Mouse (Mus musculus): ENCODE data around the gene Rad51b.
A peak's percentile ranks its signal among the peaks of the same experiment; 100 is the strongest.

The Rad51b gene

DNA sequence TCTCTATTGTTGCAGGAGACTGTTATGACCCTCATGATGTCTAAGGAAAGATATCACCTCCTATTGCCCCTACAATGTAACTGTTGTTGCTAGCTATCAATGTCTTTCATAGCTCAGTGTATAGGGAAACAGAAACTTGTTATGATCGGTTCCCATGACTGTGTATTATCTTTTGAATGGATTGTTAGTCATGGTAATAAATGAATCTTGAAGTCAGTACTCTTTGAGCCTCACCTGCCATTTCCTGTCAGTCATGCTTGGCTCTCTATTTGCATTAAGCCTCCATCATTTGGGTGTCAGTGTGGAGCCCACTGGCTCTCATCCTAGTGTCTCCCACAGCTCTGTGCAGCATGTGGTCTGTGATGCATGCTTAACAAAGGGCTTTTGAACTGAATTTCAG, 326.2 kb downstream of the Rad51b start:
- DNase-seq: no peak

DNA sequence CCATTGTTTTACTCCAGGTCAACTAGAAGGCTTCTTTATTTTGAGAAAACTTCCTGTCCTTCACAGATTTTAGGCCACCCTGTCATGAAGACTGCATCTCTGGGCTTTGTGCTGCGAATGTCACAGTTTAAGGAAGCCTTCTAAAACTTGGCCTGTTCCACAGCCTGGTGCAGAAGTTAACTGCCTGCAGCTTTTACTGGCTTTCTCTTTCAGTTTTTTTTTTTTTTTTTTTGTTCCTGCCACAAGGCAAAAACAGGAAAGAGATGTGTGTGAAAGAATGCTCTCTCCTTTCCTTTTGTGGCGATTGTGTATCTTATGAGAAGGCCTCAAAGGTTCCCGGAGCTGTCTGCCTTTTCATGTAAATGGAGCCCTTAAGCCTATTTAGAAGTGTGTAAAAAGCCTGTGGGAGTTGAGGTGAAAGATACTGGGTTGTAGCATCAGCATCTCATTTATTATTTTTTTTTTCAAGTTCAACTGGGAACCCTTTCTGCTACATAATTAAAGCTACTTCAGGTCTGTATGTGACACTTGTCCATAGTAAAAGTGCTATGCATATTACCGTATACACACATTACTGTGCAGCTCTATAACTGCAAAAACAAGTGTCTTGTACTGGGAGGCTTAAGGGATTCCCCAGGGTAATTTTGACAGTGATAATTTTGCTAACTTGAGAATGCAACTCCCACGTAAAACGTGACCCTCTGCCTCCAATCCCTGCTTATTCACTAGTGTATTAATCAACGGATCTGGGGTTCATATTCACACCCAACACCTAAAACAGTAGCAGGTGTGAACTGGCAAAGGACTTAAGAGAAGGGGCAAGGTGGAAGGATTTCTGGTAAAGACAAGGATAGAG, 328.8 kb downstream of the Rad51b start:
- DNase-seq: no peak

DNA sequence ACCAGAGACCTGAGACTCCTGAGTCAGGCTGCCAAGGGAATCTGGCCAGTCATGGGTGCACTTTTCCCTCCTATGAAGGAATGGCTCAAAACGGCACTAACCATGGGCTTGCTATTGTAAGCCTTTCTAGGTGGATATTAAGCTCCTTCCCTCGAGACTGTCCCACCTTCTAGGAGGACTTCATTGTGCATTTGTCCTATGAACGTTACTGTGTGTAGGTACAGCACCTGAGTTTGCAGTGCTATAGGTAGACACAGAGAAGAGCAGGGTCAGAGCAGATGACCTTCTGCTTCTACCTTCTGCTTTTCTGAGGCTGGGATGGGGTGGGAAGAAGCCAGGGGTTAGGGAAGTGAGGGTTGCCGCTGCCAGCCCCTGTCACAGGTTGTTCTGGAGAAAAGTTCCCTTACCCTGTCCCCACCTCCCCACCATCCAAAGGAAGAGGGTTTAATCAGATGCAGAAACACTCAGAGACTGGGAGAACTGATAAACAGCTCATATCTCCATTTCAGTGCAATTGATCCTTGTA, 329.5 kb downstream of the Rad51b start:
- DNase-seq: no peak

DNA sequence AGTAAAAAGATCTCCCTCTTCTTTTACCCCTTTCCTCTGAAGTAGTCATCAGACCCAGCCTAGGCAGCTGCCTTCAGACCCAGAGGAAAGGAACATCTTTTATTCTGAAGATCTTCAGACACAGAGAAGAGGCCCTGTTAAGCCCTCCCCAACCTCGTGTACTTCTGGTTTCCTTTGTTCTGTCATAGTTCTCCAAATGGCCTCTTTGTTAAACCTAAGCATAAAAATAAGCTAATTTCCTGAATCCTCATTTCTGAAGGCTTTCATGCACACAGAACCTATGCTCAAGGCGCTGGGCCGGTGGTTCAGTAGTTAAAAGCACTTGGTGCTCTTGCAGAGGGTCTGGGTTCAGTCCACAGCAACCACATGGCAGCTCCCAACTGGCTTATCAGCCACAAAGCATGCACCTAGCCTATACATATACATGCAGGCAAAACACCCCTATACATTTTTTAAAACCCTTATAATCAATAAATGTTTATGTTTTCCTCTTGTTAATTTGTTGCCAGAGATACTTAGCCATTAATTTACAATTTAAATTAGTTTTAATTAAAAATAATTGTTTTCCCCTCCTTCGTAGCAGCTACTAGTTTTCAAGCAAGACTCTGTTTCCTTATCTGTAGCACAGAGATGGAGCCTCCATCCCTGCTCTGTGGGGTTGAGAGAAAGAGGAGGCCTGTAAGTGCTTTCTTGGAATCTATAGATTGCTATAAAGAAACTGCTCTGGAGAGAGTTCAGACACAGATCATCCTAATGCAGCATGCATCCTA, 330.5 kb downstream of the Rad51b start:
- DNase-seq: no peak

DNA sequence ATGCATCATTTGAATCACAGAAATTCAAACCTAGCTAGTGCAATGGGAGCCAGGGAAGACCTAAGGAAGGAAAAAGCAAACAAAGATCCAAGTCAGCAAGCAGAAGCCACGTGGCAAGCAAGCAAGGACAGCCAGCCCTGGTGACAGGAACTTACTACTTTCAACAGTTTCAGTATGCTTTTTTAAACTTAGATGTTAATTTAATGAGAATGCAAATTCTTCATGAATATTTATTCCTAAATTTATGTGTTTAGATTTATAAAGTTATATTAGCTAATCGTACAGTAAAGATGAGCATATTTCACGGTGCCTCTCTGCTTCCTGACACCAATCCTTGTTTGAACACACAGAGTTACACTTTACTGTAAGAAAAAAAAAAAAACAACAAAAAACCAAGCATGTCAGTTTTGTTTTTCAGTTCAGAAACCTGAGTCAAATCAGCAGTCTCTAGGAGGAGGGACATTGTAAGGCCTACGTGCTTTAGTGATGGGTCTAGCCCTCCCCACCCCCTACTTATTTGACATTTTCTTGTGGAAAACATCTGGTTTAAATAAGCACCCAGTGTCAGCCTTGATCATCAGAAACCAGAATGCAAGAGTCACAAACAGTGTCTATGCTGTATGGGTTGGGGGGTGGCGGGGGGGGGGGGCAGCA, 331.2 kb downstream of the Rad51b start:
- no peak for DNase-seq

DNA sequence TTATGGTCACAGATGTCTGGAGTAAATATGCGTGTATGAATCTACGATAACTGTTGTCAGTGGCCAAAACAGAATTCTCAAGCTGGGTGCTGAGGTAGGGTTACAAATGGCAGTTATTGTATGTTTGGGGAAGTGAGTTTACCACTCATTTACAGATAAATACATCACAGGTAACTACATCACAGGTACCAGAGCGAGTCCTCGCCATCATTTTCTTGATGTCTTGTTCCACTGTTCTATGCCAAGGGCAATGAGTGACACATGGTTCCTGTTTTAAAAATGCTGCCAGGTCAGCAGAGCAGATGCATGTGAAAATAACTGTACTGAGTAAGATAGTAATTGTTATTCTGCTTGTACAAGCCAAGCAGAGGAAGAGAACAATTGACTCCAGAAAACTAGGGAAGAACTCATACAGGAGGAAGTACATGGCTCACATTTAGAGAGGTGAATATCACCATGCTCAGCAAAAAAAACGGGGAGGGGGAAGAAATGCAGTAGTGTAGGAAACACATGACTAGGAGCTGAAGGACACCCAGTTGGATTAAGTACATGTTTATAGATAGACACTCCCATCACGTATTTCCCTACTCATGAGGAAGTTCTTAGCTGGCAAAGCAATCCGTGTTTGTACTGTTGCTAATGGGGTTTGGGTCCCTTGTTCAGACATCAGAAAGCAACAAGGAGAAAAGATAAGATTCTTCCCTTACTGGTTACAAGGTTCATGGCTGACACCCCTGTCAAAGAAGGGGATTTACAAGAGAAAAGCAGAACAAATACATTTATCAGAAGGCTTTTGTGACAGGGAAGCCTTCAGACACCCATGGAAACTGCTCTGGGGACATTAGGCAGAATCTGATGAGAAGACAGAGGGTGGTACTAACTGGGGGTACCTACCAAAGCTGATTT, 333.1 kb downstream of the Rad51b start:
- no peak for DNase-seq

DNA sequence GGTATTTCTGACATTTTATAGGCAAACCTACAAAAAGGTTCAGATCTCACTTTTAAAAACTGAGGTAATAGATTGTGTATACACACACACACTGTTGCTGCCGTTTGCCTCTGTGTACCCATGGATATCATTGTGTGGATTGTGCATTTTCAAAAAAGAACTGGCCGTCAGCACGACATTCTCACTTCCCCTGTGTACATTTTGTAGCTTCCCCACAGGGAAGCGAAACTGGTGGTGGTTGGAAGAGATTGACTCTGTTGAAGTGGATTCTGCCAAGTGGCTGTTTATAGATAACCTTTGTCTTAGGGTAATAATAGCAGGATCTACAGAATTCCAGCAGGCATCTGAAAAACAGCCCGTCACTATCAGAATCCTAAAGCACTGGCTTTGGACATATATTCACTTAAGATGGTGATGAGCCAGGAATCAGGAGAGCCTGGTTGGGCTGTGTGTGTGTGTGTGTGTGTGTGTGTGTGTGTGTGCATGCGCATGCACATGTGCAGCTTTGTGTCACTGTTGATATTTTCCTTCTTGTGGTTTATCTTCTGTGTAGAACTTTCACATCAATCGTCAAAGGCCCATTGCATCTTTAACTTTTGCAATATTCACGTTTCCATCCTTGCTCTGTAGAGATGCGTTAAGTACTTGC, 336.5 kb downstream of the Rad51b start:
- no peak for DNase-seq

DNA sequence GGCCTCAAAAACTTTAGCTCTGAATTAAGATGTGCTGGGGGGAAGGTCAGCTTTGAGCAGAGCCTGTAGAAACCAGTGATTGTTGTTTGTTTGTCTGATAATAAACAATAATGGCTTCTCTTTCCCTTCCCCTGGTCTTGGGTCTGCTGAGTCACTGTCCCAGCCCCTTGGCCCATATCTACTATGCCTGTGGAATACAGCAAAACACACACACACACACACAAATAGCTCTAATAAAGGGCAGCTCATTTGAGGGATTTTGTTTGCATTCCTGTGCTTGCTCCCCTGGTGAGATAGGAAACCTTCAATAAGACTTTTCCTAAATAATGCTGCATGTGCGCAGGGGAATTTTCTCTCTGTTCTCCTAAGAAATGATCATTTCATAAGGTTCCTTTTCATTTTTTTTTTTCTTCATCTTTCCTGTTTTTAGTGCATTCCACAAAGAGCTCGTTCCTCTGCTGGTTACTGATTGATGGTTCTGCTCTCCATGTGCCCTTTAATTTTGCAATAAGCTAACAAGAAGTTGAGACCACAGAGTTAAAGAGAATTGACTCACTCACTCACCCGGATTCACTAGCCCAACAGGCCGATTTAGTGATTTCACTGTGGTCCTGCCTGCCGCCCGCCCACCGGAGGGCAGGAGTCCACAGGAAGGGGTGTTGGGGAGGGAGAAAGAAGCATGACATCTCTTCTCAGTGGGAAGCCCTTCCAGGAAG, 344.6 kb downstream of the Rad51b start:
- peak in 1 of 2 experiments; percentile 31 for DNase-seq

DNA sequence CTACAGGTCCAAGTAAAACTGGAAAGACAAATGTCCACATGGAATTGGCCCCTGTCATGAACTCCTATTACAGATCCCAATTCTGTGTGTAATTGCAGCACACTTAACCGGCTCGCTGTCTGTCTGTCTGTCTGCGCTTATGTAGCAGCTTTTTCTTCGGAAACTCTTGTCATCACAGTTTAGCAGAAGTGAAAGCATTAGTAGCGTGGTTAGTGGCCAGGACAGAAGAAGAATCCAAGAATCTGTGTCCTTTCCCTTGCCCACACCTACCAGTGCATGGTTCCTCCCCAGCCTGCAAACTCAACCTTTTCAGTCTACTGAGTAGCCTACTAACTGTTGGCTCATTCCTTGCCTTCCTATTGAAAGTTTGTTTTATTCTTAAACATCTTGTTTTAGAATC, 345.6 kb downstream of the Rad51b start:
- DNase-seq: no peak

DNA sequence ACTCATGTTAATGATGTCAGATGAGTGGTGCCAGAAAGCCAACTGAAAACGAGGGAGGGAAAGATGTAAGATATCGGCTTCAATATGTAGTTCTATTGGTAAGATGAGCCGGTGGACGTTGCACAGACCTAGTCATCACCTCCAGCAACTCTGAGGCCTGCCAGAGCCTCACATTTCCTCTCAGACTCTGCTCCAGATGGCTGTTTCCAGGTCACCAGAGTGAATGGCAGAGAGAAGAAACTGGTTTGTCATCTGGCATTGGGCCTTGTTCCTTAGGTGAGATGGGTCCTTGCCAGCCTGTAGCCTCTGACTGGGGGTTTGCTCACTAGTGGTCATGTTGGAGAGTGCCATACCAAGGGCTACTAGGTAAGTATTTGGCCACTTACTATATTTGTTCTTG, 348.6 kb downstream of the Rad51b start:
- DNase-seq: peak; percentile 71 to 75

DNA sequence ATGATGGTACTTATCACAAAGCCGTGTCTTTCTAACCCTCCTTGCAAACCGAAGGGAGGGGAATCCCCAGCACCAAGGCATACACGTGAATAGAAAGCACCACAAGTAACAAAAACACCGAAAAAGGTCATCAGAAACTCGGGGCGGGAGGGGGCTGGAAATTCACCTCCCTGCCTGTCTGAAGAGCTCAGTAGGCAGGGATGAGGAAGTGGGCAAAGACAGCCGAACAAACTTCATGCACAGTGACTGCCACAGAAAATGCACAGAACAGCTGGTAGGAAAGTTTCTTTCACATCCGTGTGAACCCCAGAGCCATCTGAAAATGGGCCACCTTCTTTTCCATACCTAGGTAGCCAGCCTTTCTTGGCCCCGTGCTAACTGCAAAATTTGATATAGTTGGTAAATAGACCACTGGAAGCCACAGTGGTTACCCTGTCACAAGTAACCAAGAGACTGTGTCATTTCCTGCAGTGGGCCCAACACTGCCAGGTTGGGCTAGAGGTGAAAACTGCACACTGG, 349.6 kb downstream of the Rad51b start:
- DNase-seq: no peak

DNA sequence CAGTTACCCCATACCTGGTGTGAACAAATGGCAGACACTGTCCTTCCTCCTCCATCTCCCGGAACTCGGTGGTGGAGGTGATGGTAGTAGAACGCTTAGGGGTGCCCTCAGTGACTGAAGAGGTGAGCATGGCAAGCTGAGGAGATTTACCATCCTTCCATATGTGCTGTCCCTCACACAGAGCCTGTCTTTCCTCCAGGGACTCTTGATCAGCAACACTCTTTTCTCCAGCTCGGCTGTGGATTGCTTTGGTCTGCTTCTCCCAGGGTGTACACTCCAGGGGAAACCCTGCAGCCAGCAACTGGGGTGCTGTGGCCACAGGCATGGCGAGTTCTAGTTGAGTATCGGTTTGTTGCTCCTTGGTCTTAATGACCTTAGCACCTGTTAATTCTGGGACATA, 350.3 kb downstream of the Rad51b start:
- no peak for DNase-seq

DNA sequence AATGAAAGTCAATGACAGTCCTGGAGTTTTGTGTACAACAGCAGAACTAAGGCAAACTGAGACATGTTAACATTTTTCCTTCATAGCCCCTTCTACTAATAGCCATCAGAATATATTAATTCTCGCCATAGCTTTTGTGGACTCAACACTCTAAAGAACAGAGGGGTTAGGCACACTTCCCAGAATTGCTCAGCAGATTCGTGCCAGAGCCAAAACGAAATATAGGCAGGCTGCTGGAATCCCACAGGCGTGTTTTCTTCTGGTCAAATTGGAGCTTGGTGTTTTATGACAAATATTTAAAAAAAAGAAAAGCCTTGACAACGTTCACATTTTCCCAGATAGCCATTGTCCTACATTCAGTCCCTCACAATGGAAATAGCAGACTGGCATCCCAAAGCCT, 350.9 kb downstream of the Rad51b start:
- DNase-seq: no peak

DNA sequence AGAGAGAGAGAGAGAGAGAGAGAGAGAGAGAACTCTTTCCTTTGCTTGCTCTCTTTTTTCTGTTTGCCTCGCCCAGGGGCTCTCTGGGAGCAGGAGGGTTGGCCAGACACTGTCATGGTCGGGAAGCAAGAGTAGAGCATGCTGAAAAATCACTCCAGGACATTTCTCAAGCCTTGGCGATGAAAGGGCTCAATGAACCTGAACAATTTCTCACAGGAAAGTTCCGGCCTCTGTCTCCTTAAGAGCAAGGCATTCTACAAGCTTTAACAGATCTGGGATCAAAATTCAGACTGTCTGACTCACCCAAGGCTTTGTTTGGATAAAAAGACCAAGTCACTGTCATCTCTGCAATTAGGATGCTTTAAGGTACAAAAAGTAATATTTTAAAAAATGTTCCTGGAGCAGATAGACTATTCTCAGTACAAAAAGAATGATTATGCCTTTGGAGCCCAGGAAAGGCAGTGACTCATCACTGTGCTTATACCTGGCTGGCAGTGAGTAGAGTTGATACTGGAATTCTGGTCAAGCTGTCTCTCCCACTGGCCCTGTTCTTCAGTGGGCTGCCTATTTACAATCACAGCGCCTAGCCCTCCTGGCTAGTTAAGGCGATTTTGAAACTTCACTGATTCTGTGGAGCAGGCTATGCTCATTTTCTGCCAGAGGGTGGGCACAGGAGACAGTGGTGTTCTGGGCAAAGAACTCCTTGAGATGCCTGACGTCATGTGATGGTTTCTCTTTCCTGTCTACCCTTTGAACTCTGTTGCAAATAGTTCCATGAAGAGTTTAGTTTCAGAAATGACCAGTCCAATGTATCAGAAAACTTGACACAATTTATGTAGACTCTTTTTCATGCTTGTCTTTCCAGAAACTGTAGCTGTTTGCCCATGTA, 352.0 kb downstream of the Rad51b start:
- no peak for DNase-seq

DNA sequence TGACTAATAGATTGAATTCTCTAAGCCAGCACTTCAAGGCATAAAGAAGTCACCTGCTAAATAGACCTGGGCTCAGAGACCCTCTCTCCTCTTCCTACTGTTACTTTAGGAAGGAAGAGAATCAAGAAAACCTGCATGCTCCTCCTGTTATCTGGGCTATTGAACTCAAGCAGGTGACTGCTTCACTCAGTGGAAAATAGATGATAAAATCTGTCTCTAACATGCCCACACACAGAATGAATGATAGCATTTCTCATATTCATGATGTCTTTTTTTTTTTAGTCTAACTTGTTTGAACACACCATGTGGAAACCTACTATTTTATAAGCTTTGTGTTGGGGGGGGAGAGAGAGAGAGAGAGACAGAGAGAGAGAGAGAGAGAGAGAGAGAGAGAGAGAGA, 352.7 kb downstream of the Rad51b start:
- no peak for DNase-seq

DNA sequence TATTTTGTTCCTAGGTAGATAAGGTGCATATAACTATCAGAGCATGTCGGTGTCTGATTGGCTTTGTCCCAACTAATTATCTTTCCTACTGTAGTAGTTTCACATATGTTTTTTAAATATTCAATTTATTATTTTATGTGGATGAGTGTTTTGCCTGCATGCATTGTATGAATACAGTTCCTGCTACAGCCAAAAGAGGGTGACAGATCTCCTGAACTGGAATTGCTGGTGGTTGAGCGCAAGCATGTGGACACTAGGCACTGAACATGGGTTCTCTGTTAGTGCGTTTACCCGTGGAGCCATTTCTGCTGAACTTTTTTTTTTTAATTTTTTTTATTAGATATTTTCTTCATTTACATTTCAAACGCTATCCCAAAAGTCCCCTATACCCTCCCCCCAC, 358.1 kb downstream of the Rad51b start:
- DNase-seq: no peak

DNA sequence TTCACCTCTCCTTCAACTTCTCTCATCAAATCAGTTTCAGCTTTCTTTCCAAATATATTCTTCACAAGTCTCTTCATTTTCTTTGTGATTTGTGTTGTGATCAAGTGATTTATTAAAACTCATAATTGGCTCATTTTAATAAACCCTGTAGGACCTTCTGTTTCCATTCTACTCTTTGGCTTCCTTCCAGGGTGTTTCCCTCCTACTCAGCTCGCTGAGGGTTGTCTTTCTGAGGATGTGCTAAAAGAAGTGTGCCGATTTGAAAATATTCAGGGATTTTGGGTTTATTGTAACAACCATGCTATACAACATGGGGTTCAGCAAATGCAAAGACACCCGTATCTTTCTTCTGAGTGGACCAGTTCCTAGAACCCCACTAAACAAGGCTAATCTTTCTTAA, 361.8 kb downstream of the Rad51b start:
- peak in 1 of 2 experiments; percentile 36 for DNase-seq

DNA sequence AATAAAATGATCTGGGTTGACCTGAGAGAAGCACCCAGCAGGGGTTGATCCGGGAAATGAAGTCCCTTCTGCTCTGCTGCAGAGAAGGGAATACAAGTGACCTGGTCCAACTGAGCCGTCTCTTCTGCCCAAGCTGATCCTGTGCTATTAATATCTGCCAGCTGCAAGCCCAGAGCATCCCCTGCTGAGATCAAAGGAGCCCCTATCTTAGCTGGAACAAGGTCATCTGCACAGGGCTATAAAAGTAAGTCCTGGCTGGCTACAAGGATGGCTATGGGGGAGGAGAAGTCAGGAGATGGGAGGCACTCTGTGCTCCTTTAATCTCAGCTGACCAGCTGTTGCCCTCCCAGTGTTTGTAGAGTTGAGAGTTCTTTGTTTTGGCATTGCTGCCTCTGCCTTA, 364.2 kb downstream of the Rad51b start:
- DNase-seq: peak; percentile 31 to 61

DNA sequence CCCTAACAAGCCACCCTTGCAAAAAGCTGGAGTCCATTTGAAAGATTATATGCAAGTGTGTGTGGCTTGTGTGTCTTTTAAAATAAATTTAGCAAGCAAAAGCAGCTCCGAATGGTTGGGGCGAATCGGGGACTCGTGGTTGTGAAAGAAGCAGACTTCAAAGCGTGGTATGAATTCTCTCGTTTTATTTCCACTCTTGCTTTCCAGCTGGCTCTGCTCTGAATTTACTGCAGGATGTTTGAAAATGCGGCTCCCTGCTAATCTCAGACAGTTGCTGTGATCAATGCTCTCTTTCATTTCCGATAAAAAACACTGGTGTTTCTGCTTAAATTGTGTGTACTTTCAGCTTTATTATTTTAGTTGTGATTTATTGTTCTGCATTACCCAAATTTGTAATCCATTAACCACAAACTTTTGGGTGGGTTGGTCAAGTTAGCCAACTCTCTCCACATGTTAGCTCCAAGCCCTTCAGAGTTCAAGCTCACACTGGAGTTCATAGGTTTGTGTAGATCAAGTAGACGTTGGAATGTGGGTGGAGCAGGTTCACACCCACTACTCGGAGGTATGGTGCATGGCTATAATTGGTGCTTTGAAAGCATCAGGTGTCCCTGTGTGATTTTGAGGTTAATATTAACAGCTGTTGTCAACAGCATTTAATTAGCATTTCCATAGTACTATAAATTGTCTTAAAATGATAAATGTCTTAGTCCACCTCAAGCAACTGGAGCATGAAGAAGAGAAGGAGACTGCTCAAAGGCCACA, 366.2 kb downstream of the Rad51b start:
- no peak for DNase-seq
